Mouse (Mus musculus): ENCODE measurements around the gene Hspa1l. TPM values are rescaled to one million over a fixed set of nuclear protein-coding genes. Genes with fewer than 3 reads are reported as not detected.
"Not testable (repeated sequence)": the region's sequence is repeated elsewhere in the genome, so short reads cannot be mapped to it uniquely, and the experiment has no call there.

The Hspa1l gene
- polyA plus RNA-seq, 1 experiment from 2014 or later, result 1.2 TPM

DNA sequence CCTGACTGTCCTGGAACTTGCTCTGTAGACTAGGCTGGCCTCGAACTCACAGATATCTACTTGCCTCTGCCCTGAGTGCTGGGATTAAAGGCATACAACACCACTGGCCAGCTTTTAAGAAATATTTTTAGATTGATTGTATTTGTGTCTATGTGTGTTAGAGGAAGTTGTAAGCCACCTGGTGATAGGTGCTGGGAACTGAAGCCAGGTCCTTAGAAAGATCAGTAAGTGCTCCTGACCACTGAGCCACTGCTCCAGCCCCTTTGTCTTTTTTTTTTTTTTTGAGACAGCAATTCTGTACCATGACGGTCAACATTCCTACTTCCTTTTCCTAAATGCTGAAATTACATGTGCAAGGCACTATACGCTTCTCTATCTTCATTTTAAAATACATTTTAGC, 19.2 kb upstream of the Hspa1l start:
- Histone ChIP-seq H3K9me3 (no peaks in the 10 kb centered on the region), H3K27ac (no peak overlapping the region), H3K4me1 (peaks cover 14% of the 10 kb centered on the region), H3K4me3 (replicated peaks) (peak overlapping the region; percentile 95; the same call in 1 of the 2 replicates), H3K36me3 (replicated peaks) (peaks cover 18% of the 10 kb centered on the region), H3K9ac (no peak overlapping the region), H3K4me2 (peak overlapping the region; percentile 73; the same call in 1 of the 2 replicates), H3K27me3 (peaks cover 22% of the 10 kb centered on the region)
- ATAC-seq (ENCODE audit: low FRiP score), result no peak
- 92% methylated on average over 3 of the region's 3 CpGs for WGBS

DNA sequence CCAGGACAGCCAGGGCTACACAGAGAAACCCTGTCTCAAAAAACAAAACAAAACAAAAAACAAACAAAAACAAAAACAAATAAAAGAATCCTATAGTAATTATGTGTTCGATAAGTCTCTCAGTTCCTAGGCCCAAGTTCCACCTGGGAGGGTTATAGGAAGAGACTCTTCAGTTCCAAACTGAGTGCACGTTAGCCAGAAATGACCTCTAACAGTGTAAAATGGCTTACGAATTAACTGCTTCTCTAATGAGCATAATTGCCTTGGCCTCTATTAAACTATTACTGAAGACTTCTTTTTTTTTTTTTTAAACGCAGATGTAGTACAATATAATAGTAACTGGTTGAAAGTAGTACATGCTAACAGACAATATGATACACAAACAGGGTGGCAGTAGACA, 18.6 kb upstream of the Hspa1l start:
- Histone ChIP-seq H3K9ac (no peak overlapping the region), H3K4me1 (peaks cover 14% of the 10 kb centered on the region), H3K4me3 (replicated peaks) (no peak overlapping the region), H3K4me2 (no peak overlapping the region), H3K36me3 (replicated peaks) (peaks cover 18% of the 10 kb centered on the region), H3K9me3 (no peaks in the 10 kb centered on the region), H3K27ac (no peak overlapping the region), H3K27me3 (peaks cover 22% of the 10 kb centered on the region)
- 87% methylated on average over 4 of the region's 4 CpGs for whole genome bisulfite sequencing
- ATAC-seq (ENCODE audit: low FRiP score), result no peak

DNA sequence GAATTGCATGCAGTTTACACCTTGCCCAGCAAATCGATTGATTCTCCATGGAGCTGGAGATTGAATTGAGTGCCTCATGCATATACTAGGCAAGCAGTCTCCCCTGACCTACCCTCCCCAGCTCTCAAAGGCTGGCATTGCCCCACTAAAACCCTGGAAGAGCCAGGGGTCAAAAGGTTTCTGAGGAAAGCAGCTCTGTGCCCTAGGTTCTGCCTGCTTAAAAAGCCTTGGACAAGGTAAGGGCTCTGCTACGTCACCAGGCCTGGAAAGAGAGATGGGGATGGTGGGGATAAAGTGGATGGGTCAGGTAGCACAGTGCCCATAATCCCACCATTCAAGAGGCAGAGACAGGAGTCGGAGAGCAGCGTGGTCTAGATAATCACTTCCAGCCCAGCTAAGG, 17.7 kb upstream of the Hspa1l start:
- no peak for ATAC-seq (ENCODE audit: low FRiP score)
- Histone ChIP-seq H3K4me2 (no peak overlapping the region), H3K27ac (no peak overlapping the region), H3K4me1 (peaks cover 20% of the 10 kb centered on the region), H3K9me3 (no peaks in the 10 kb centered on the region), H3K27me3 (peaks cover 22% of the 10 kb centered on the region), H3K36me3 (replicated peaks) (peaks cover 13% of the 10 kb centered on the region), H3K9ac (no peak overlapping the region), H3K4me3 (replicated peaks) (no peak overlapping the region)
- 68% methylated on average over 4 of the region's 4 CpGs for WGBS

DNA sequence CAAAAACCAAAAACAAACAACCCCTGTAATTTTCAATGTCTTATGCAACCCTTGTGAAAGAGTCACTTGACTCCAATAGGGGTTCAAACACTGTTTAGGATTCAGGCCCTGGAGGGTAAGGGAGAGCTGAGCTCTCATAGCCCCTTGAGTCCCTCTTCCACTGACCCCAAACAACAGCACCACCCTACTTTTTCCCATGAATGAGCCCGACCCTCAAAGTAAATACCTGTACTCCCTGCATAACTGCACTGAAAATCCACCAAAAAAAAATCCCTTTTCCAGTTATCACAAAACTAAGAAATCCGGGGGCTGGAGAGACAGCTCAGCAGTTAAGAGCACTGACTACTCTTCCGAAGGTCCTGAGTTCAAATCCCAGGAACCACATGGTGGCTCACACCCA, 16.6 kb upstream of the Hspa1l start:
- WGBS, result 78% methylated on average over 3 of the region's 3 CpGs
- no peaks in the 10 kb centered on the region for H3K9me3 ChIP-seq

DNA sequence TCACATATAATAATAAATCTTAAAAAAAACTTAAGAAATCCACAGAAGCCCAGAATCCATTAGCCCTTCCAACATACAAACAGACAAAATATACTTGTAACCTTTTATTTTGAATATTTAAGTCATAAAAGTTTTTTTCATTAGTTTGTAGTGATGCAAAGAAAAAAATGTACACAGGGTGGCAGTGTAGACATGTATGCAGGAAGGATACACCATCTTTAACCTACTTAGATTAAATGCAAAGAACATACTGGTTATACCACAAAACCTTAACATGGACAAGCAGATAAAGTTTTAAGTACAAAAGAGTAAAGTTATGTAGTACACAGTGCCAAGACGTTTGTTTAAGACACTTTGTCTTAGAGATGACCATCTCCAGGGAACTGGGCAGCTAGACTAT, 16.2 kb upstream of the Hspa1l start:
- Histone ChIP-seq H3K4me1 (peaks cover 11% of the 10 kb centered on the region), H3K4me2 (no peak overlapping the region), H3K27ac (no peak overlapping the region), H3K4me3 (replicated peaks) (no peak overlapping the region), H3K9me3 (no peaks in the 10 kb centered on the region), H3K27me3 (peaks cover 30% of the 10 kb centered on the region), H3K36me3 (replicated peaks) (no peaks in the 10 kb centered on the region), H3K9ac (no peak overlapping the region)
- 51% methylated on average over 1 of the region's 1 CpGs for WGBS
- no peak for ATAC-seq (ENCODE audit: low FRiP score)

More for the DNA sequence above, 16.6 kb upstream of the Hspa1l start:
- no peak overlapping the region for H3K4me3 ChIP-seq (replicated peaks)
- H3K36me3 ChIP-seq (replicated peaks), result peaks cover 2% of the 10 kb centered on the region
- no peak overlapping the region for H3K9ac ChIP-seq
- H3K27ac ChIP-seq, result no peak overlapping the region
- no peak overlapping the region for H3K4me2 ChIP-seq
- peaks cover 25% of the 10 kb centered on the region for H3K27me3 ChIP-seq
- H3K4me1 ChIP-seq, result peaks cover 15% of the 10 kb centered on the region
- ATAC-seq (ENCODE audit: low FRiP score), result no peak

DNA sequence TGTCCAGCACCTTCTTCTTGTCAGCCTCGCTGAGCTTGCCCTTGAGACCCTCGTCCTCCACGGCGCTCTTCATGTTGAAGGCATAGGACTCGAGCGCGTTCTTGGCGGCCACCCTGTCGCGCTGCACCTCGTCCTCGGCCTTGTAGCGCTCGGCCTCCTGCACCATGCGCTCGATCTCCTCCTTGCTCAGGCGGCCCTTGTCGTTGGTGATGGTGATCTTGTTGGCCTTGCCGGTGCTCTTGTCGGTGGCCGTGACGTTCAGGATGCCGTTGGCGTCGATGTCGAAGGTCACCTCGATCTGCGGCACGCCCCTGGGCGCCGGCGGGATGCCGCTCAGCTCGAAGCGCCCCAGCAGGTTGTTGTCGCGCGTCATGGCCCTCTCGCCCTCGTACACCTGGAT, 15.2 kb upstream of the Hspa1l start:
- H3K36me3 ChIP-seq (replicated peaks); ATAC-seq (ENCODE audit: low FRiP score); H3K9ac ChIP-seq; H3K9me3 ChIP-seq; H3K27ac ChIP-seq; H3K4me2 ChIP-seq; H3K4me3 ChIP-seq (replicated peaks): not testable (repeated sequence)
- peaks cover 38% of the 10 kb centered on the region for H3K27me3 ChIP-seq
- H3K4me1 ChIP-seq, result peaks cover 11% of the 10 kb centered on the region
- 34% methylated on average over 34 of the region's 40 CpGs for WGBS

DNA sequence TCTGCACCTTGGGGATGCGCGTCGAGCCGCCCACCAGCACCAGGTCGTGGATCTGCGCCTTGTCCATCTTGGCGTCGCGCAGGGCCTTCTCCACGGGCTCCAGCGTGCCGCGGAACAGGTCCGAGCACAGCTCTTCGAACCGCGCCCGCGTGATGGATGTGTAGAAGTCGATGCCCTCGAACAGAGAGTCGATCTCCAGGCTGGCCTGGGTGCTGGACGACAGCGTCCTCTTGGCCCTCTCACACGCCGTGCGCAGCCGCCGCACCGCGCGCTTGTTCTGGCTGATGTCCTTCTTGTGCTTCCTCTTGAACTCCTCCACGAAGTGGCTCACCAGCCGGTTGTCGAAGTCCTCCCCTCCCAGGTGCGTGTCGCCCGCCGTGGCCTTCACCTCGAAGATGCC, 14.5 kb upstream of the Hspa1l start:
- Histone ChIP-seq H3K4me1 (peaks cover 11% of the 10 kb centered on the region), H3K27me3 (peaks cover 41% of the 10 kb centered on the region)
- 27% methylated on average over 26 of the region's 40 CpGs for WGBS
- H3K36me3 ChIP-seq (replicated peaks); ATAC-seq (ENCODE audit: low FRiP score); H3K9me3 ChIP-seq; H3K4me3 ChIP-seq (replicated peaks); H3K9ac ChIP-seq; H3K4me2 ChIP-seq; H3K27ac ChIP-seq: not testable (repeated sequence)

DNA sequence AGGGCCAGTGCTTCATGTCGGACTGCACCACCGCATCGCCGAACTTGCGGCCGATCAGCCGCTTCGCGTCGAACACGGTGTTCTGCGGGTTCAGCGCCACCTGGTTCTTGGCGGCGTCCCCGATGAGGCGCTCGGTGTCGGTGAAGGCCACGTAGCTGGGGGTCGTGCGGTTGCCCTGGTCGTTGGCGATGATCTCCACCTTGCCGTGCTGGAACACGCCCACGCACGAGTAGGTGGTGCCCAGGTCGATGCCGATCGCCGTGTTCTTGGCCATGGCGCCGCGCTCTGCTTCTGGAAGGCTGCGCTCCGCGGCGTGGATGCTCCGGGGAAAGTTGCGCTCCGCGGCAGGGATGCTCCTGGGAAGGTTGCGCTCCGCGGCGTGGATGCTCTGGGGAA, 13.8 kb upstream of the Hspa1l start:
- not testable (repeated sequence) for H3K36me3 ChIP-seq (replicated peaks); H3K9me3 ChIP-seq; ATAC-seq (ENCODE audit: low FRiP score); H3K27ac ChIP-seq
- Histone ChIP-seq H3K9ac (peak overlapping the region; percentile 45; the same call in 1 of the 2 replicates), H3K4me3 (replicated peaks) (peak overlapping the region; percentile 49), H3K4me2 (peak overlapping the region; percentile 80), H3K27me3 (peaks cover 47% of the 10 kb centered on the region), H3K4me1 (peaks cover 11% of the 10 kb centered on the region)
- WGBS, result 0% methylated on average over 17 of the region's 47 CpGs

DNA sequence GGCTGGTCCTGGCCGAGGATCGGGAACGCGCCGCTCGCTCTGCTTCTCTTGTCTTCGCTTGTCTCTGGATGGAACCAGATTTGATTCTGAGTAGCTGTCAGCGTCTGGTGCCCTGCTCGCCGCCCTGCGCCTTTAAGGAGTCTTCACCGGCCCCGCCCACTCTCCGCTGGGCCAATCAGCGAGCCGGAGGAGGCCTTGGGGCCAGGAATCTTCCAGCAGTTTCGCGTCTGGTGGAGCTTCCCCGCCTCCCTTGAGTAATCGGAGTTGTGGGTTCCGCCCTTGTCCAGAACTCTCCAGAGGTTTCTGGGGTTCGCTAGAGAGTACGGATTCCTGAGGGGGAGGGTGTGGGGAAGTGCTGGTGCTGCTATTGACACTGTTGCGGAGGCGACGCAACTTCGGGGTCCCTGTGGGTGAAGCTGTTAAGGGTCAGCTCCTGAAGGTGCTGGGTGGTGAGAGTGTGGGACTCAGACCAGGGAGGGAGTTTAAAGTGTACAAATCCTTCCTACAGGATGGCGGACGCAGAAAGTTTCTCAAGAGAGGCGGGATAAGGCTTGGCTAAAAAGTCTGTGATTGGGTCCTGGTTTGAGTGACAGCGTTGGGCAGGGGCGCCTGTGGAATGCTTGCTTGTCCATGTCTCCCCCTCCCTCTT, 13.2 kb upstream of the Hspa1l start, which contains the start of gene Hspa1b:
Hspa1b (minus strand) TSS at position 109 of the 649 bp plus-strand sequence.
- peak within 1 kb of the TSS; percentile 49 for H3K4me3 ChIP-seq (replicated peaks)
- peak; percentile 93 for ATAC-seq (ENCODE audit: low FRiP score)
- peaks cover 11% of the 10 kb centered on the region for H3K4me1 ChIP-seq
- peaks cover 47% of the 10 kb centered on the region for H3K27me3 ChIP-seq
- H3K27ac ChIP-seq, result peak within 1 kb of the TSS; percentile 86
- not testable (repeated sequence) for H3K36me3 ChIP-seq (replicated peaks); H3K9me3 ChIP-seq
- WGBS, result under 1% methylated on average over 32 of the region's 32 CpGs
- H3K4me2 ChIP-seq, result peak within 1 kb of the TSS; percentile 80
- H3K9ac ChIP-seq, result peak within 1 kb of the TSS; percentile 58

DNA sequence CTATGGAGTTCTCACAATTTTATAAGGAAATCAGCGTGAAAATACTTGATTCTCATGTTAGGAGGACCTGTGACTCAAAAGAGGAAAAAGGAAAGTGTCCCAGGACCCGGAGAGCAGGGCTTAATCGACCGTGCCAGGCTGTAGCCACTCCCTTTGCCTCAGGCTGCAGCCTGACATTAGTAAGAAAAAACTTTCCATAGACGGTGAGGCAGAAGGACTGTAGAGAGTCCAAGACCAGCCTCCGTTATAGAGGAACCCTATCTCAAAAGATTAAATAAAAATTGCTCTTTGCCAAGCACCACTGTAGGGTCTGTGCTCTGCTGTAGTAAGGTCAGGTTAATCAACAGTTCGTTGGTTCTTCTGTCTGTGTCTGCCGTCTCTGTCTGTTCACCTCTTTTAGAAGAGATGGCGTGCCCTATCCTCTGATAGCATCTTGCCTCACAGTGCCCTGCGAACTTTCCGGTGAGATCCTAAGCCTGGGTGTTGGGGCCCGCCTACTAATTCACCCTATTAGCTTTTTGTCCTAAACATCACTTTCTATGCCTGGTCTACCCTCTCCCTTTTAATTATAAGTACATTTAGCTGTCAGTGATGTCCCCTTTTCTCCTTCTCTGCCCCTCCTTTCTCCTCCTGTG, 12.5 kb upstream of the Hspa1l start:
- Histone ChIP-seq H3K4me1 (peaks cover 11% of the 10 kb centered on the region), H3K4me2 (peak overlapping the region; percentile 80), H3K36me3 (replicated peaks) (no peaks in the 10 kb centered on the region), H3K9me3 (no peaks in the 10 kb centered on the region), H3K4me3 (replicated peaks) (peak overlapping the region; percentile 49), H3K27me3 (peaks cover 39% of the 10 kb centered on the region), H3K9ac (peak overlapping the region; percentile 58; the same call in 1 of the 2 replicates), H3K27ac (no peak overlapping the region; the same call in 1 of the 2 replicates)
- 15% methylated on average over 12 of the region's 12 CpGs for WGBS
- ATAC-seq (ENCODE audit: low FRiP score), result peak; percentile 3; the same call in 1 of the 2 replicates

DNA sequence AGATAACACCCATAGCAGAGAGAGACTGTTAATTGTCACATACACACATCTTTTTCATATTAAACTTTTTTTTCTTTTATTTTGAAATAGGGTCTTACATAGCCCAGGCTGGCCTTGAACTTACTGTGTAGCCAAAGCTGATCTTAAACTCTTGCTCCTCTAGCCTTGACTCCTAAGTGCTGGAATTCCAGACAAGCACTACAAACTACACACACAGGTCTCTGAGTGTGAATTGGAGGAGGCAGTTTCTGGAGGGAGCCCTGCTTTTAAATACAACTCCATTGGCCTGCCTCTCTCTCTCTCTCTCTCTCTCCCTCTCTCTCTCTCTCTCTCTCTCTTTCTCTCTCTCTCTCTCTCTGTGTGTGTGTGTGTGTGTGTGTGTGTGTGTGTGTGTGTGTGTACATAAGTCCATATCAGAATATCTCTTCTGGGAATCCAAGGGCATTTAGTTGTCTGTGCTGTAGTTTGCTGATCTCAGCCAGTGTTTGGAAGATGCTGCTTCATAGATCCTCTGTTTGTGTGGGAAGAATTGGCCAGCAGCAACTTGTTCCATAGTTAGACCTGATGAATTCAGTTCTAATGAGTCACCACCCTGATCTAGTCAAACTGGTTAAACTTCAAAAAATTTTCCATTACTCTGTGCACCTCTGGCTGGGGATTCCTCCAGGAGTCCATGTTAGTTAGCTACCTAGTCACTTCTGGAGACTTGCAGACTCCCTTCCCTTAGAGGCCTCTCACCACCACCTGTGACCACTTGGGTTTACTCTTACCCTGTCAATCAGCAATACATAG, 11.6 kb upstream of the Hspa1l start:
- Histone ChIP-seq H3K4me2 (no peak overlapping the region), H3K27me3 (peaks cover 35% of the 10 kb centered on the region), H3K4me3 (replicated peaks) (no peak overlapping the region), H3K9me3 (no peaks in the 10 kb centered on the region), H3K36me3 (replicated peaks) (no peaks in the 10 kb centered on the region), H3K9ac (no peak overlapping the region), H3K4me1 (peaks cover 11% of the 10 kb centered on the region), H3K27ac (no peak overlapping the region)
- ATAC-seq (ENCODE audit: low FRiP score), result no peak

DNA sequence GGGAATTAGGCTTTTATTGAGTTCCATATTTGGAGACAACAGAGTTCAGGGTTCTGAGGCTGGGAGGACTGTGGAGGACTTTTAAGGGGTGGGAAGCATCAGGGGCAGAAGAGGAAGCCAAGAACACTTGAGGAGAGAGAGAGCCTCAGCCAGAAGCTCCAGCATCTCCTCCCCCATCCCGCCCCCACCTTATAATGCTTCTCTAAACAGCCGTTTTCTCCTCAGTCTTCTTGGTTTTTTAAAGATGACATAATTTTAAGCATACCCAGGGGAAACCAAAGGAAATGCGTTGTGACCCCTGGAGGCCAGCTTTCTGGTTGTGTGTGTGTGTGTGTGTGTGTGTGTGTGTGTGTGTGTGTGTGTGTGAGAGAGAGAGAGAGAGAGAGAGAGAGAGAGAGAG, 10.4 kb upstream of the Hspa1l start:
- 41% methylated on average over 3 of the region's 3 CpGs for WGBS
- no peak overlapping the region for H3K4me3 ChIP-seq (replicated peaks)
- H3K27me3 ChIP-seq, result peaks cover 32% of the 10 kb centered on the region
- no peak overlapping the region for H3K4me2 ChIP-seq
- H3K9ac ChIP-seq, result no peak overlapping the region
- ATAC-seq (ENCODE audit: low FRiP score), result no peak
- no peak overlapping the region for H3K27ac ChIP-seq
- no peaks in the 10 kb centered on the region for H3K36me3 ChIP-seq (replicated peaks)
- H3K4me1 ChIP-seq, result peaks cover 11% of the 10 kb centered on the region
- no peaks in the 10 kb centered on the region for H3K9me3 ChIP-seq

Data from forebrain, embryonic 12.5 days (tissue).